Mouse (Mus musculus): ENCODE data around the gene Wnk4.
A peak's percentile ranks its signal among the peaks of the same experiment; 100 is the strongest.
"Not testable (repeated sequence)": the region's sequence is repeated elsewhere in the genome, so short reads cannot be mapped to it uniquely, and the experiment has no call there.

Wnk4 gene

DNA sequence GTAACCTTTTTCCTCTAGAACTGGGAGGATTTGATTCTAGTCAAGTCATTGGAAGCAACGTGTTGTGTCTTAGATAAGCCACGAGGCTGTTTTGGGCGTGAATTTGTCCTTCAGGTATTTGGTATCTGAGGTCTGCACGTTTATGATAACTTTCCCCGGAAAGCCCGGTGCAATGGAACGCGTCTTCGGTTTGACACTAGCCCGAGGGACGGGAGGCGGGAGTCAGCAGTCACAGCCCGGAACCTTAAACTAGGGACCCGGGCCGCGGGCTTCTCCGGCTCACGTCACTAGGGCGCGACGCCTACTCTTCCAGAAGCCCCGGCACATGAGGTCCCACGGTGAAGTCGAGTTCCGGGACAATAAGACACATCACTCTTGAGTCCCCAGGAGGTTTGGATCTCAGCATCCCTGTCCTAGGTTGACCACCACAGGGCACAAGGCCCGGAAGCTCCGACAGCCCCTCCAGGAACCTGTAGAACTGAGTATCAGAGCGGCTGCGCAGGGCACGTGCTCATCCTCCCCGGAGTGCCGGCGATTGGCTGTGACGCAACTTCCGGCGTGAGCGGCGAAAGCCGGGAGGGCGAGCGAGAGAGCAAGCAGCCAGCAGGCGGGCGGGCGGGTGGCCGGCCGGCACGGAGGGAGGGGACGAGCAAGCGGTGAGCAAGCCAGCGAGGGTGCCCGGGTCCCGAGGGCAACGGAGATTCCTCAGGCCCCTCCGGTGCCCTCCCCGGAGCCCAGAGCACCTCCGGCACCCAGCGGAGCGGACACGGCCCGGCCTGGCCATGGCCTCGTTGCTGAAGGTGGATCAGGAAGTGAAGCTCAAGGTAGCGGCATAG, 55.5 kb downstream of the Wnk4 start, which contains the start of gene Psme3:
Gene Psme3 (plus strand): TSS at position 549 of the 836 bp plus-strand sequence.
- DNase-seq (ENCODE audit: low spot score in 2 of 2): peak; percentile 91 to 96

GRCm38 (mm10) chr11:101316501-101316917, 56.1 kb downstream of the Wnk4 start:
- peak; percentile 70 to 83 for DNase-seq (ENCODE audit: low spot score in 2 of 2)

- peak; percentile 61 to 76 for DNase-seq (ENCODE audit: low spot score in 2 of 2)
Measured at GRCm38 (mm10) chr11:101323609-101324008, 63.2 kb downstream of the Wnk4 start.

DNA sequence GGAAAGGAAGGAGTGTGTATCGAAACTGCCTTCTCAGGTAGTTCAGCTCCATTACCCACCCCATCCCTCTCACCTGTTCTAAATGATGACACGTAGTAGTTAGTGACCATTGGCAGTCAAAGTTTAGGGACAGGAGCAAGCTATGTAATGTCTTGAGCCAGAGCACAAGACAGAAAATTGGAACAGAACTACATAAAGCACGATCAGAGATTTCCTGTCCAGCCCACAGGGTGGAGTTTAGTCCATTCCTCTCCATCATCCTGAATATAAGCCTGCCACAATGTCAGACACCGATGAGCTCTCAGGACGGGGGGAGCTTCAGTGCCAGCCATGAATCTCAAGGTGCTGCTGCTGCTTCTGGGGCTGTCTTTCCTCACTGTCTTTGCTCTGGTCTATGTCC, 64.4 kb downstream of the Wnk4 start, which contains the start of gene Aoc2:
Gene Aoc2 (plus strand): TSS at position 301 of the 400 bp plus-strand sequence.
- DNase-seq (ENCODE audit: low spot score in 2 of 2): no peak

GRCm38 (mm10) chr11:101325201-101325600, 64.8 kb downstream of the Wnk4 start:
- not testable (repeated sequence) for DNase-seq (ENCODE audit: low spot score in 2 of 2)

DNA sequence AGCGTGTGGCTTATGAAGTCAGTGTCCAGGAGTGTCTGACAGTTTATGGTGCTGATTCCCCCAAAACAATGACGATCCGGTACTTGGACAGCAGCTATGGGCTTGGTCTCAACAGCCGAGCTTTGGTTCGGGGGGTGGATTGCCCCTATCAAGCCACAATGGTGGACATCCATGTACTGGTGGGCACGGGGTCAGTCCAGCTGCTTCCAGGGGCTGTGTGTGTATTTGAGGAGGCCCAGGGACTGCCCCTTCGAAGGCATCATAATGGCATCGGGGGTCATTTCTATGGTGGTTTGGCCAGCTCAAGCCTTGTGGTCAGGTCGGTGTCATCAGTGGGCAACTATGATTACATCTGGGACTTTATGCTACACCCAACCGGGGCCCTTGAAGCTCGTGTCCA, 65.8 kb downstream of the Wnk4 start:
- no peak for DNase-seq (ENCODE audit: low spot score in 2 of 2)
